Comparison of ENCODE assay signal across 23 mouse cellular contexts in genomic region chr1:38286551-38286950, GRCm38 (mm10).
A peak's percentile ranks its signal among the peaks of the same experiment; 100 is the strongest.
DNase-seq lines count a peak whose midpoint lies in the region; ATAC-seq and TF ChIP-seq lines count a peak whose summit lies in the region.
"Had no signal": no experiment of that assay in that cellular context is flagged by ENCODE, and none has a peak within 500 bp of the region (broad histone marks: within the 10 kb centered on the region; RNA-seq: fewer than 3 reads in every experiment).

No protein-coding gene starts in this region.

- no peak for ATAC-seq in heart, embryonic 12.5 days (ENCODE audit: insufficient number of reproducible peaks, low FRiP score)
- ATAC-seq in Patski = peak; percentile 89
- ATAC-seq: CD4-positive, CD25-positive, alpha-beta regulatory T cell, adult 4 months; forebrain, embryonic 13.5 days; forebrain, embryonic 15.5 days; forebrain, postnatal 0 days had no signal

- CTCF ChIA-PET in Patski (lab: Charles Lee) = interaction anchor here (1.0 kb wide), 1 partner anchor 34 kb away, joined by 3 read pairs; no protein-coding TSS in a partner anchor

- DNase-seq in heart, adult 11 months = peak; percentile 88
- peak; percentile 75 for DNase-seq in Muller cell, postnatal 12 days (ENCODE audit: inconsistent ontology term)
- DNase-seq in Patski (ENCODE audit: low read depth, low spot score) = peak; percentile 33
- no peak for DNase-seq in frontal cortex, postnatal 10 days (ENCODE audit: low spot score in 2 of 2)
- DNase-seq in neural tube, embryonic 10.5 days (ENCODE audit: extremely low spot score, low spot score) = no peak
- DNase-seq: adrenal gland, adult 8-10 months; adrenal gland, postnatal 14 days; adrenal gland, postnatal 36 days; B cell, adult 2 months; cerebellum, adult 11-12 months; cerebellum, adult 2 months; cerebellum, adult 9-10 months; cerebellum, postnatal 10 days; cerebellum, postnatal 25 days; forebrain, postnatal 0 days had no signal

- TF ChIP-seq CTCF in Patski (IDR thresholded peaks at IDR 0.05) = no peak

- H3K27ac ChIP-seq in heart, embryonic 12.5 days (ENCODE audit: poor library complexity, severe bottlenecking) = no peak overlapping the region
- H3K27ac ChIP-seq: embryonic facial prominence, embryonic 10.5 days; embryonic facial prominence, embryonic 12.5 days; forebrain, embryonic 13.5 days; forebrain, embryonic 15.5 days had no signal

- H3K4me1 ChIP-seq in heart, embryonic 12.5 days (replicated peaks) = peaks cover 11% of the 10 kb centered on the region; the same call in 1 of the 2 replicates
- H3K4me1 ChIP-seq: embryonic facial prominence, embryonic 10.5 days; embryonic facial prominence, embryonic 12.5 days; forebrain, embryonic 13.5 days; forebrain, embryonic 15.5 days had no signal

- no peak overlapping the region for H3K4me3 ChIP-seq in heart, embryonic 12.5 days
- H3K4me3 ChIP-seq: embryonic facial prominence, embryonic 10.5 days; embryonic facial prominence, embryonic 12.5 days; forebrain, embryonic 13.5 days; forebrain, embryonic 15.5 days had no signal

- no peaks in the 10 kb centered on the region for H3K9me3 ChIP-seq in heart, embryonic 12.5 days (replicated peaks)
- H3K9me3 ChIP-seq: embryonic facial prominence, embryonic 10.5 days; embryonic facial prominence, embryonic 12.5 days; forebrain, embryonic 13.5 days; forebrain, embryonic 15.5 days; G1E had no signal

- in situ Hi-C loops in Patski (cut with MboI; ENCODE audit: low pct_unique_long_range_greater_than_20kb) = no loop called here

- no peaks in the 10 kb centered on the region for H3K27me3 ChIP-seq in heart, embryonic 12.5 days (replicated peaks)
- no peaks in the 10 kb centered on the region for H3K27me3 ChIP-seq in Patski
- H3K27me3 ChIP-seq: CH12.LX; embryonic facial prominence, embryonic 12.5 days; forebrain, embryonic 13.5 days; forebrain, embryonic 15.5 days had no signal

- no peak overlapping the region for H3K4me2 ChIP-seq in heart, embryonic 12.5 days
- H3K4me2 ChIP-seq: embryonic facial prominence, embryonic 12.5 days; forebrain, embryonic 13.5 days; forebrain, embryonic 15.5 days had no signal

- POLR2A ChIA-PET in Patski (lab: Charles Lee) = interaction anchor here (0.6 kb wide), 1 partner anchor 215 kb away, joined by 3 read pairs; no protein-coding TSS in a partner anchor

- no peak overlapping the region for H3K9ac ChIP-seq in heart, embryonic 12.5 days
- H3K9ac ChIP-seq: embryonic facial prominence, embryonic 12.5 days; forebrain, embryonic 13.5 days; forebrain, embryonic 15.5 days; forebrain, postnatal 0 days had no signal

- 64% methylated on average over 1 of the region's 1 CpGs for WGBS in heart, embryonic 12.5 days

- no peaks in the 10 kb centered on the region for H3K36me3 ChIP-seq in heart, embryonic 12.5 days
- H3K36me3 ChIP-seq: embryonic facial prominence, embryonic 10.5 days; embryonic facial prominence, embryonic 12.5 days; forebrain, embryonic 15.5 days; G1E had no signal

Comparison
In these comparisons a context has a peak if more than half of its experiments do, and no peak if none do; other contexts are left out.
1. DNase-seq: peak in heart, adult 11 months (single experiment), Muller cell, postnatal 12 days (single experiment) and Patski (single experiment); none in frontal cortex, postnatal 10 days (0 of 2) and neural tube, embryonic 10.5 days (single experiment).